Mouse (Mus musculus): ENCODE data around the gene Actr2. TPM values are rescaled to one million over a fixed set of nuclear protein-coding genes. Genes with fewer than 3 reads are reported as not detected.

Actr2 gene
- polyA plus RNA-seq, 1 experiment: 11.3 TPM

DNA sequence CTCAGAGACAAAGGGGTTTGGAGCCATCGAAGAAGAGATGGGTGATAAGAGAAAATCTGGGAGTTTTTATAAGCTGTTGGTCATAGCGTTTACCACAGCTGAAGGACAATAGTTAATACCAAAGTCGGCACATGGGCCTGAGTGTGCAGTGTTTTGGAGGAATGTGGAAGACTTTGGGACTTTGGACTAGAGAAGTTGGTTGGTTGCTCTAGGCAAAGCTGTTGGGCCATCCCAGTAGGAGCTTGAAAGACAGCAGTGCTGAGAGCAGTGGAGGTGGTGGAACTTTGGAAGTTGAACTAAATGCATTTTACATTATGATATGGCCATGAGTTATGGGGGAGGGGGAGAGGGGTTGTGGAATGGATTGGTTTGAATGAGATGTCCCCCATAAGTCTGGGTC is 99.3 kb downstream of the Actr2 start:
- H3K36me3 ChIP-seq (ENCODE audit: control insufficient read depth, insufficient read depth, low read length): no peaks in the 10 kb centered on the region
- no peak overlapping the region for H3K27ac ChIP-seq (ENCODE audit: control insufficient read depth, insufficient read depth, low read depth, low read length)
- no peak overlapping the region for H3K4me3 ChIP-seq (ENCODE audit: control insufficient read depth, low read depth, low read length)
- H3K27me3 ChIP-seq (ENCODE audit: control insufficient read depth, insufficient read depth, low read length): no peaks in the 10 kb centered on the region
- TF ChIP-seq CTCF (IDR thresholded peaks at IDR 0.05; ENCODE audit: control insufficient read depth, insufficient read depth, insufficient replicate concordance, low read depth, low read length) (no peak), POLR2A (IDR thresholded peaks at IDR 0.05; ENCODE audit: control insufficient read depth, low read depth, low read length) (no peak)
- H3K4me1 ChIP-seq (ENCODE audit: control insufficient read depth, insufficient read depth, low read length): no peaks in the 10 kb centered on the region

Other genes starting within 250 kb of the Actr2 start
- gene Spred2, start 188.5 kb downstream of the Actr2 start, polyA plus RNA-seq (2012; rRNA removed): 2.6 and 3.4 TPM in 2 replicates
- 17.9 and 18.4 TPM in 2 replicates for gene Rab1a, start 88.5 kb upstream of the Actr2 start, polyA plus RNA-seq (2012; rRNA removed)
- 6.3 and 7.2 TPM in 2 replicates for gene Cep68, start 136.5 kb upstream of the Actr2 start, polyA plus RNA-seq (2012; rRNA removed)
- 0.59 and 0.69 TPM in 2 replicates for gene Slc1a4, start 219.8 kb upstream of the Actr2 start, polyA plus RNA-seq (2012; rRNA removed)

Data from testis, adult 2 months (tissue).